Mouse (Mus musculus) left cerebral cortex, postnatal 10 days (tissue): ENCODE measurements around the gene Kif12. TPM values are rescaled to one million over a fixed set of nuclear protein-coding genes. Genes with fewer than 3 reads are reported as not detected.

Source experiments
- DNase-seq, 2 experiments: peaks; one replicate each; pipeline ENCODE4 v3.0.0; 2021 to 2022; ENCODE audit warnings: low spot score in 2 of 2, mixed read lengths in 1 of 2; ENCODE audit errors: extremely low spot score in 1 of 2
- intact Hi-C: fragments of 180-260 bp; cut with DNase I; formaldehyde crosslinking; loops from one replicate; pipeline ENCODE4 v1.15.1; 2025
- total RNA-seq, 2 experiments: library from RNA; stranded (reverse); gene quantifications; 2 replicates each; pipeline ENCODE4 v1.2.3; 2021

Kif12 gene
- total RNA-seq, 2 experiments from 2014 or later, result not detected

- intact Hi-C loops, result no loop called here
- no peak for DNase-seq
Measured at GRCm38 (mm10) chr4:63170061-63170460, 1.9 kb downstream of the Kif12 start.

DNA sequence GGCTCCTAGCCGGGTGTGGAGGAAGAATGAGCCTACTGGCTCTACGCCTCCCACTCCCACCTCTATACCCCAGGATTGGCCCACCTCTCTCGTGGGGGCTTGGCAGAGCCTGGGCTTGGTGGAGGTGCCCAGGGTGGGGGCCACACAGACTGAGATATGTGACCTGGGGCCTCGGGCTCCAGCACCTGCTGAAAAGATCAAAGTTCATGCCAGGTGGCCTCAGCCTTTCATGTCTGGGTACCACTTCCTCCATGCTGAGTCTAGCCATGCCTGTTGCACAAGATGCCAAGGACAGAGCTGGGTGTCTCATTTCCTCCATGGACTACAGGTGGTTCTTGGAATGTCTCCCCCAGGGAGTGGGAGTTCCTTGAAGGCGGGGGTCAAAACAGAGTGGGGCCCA is 5.6 kb downstream of the Kif12 start:
- intact Hi-C loops, result loop anchor here (5.0 kb wide), 1 partner anchor 141 kb away; no protein-coding TSS in a partner anchor

DNA sequence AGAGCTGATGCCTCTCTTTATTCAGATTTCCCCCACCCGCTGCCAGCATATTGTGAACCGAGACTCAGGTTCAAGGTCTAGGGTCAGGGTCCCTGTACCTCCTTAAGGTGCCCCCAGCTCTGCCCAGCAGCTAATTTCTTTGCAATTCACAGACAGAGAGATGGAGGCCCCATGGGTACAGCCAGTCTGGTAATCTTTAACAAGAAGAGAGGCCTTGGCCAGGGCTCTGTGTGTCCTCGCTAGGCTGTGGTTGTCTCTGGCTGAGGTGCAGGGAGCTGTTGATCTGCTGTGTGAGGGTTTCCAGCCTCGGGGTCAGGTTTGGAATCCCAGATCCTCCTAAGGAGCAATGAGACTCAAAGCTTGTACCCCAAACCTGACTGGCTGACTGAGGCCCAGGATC is 6.3 kb downstream of the Kif12 start:
- DNase-seq, result no peak
- intact Hi-C loops, result loop anchor here (5.0 kb wide), 1 partner anchor 142 kb away; no protein-coding TSS in a partner anchor

More for the DNA sequence above, 5.6 kb downstream of the Kif12 start:
- DNase-seq, result no peak

DNA sequence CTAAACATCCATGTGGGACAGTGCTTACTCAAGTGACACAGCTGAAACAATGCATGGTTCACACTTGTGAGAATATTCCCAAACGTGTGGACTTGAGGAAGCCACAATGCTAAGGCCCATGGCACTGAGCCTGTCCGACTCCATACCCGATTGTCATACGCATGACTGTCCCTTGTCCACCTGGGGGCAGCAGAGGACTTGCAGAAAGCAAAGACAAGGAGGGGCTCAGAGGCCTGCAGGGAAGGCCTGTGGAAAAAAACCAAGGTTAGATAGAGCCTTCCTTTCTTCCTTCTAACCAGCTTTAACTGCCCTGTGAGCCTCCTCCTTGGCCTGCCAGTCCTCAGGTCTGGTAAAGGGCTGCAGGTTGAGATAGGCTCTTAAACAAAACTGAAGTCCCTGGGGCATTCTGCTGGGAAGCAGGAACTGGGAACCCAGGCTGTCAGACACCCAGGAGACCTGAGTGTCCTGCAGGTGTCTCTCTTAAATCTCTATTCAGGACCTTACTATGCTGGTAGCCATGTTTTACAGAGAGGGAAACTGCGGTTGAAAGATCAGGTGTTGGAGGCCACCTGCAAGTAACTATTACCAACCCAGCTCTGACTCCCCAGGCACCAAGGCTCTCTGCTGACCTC is 12.9 kb downstream of the Kif12 start:
- peak; percentile 82 to 92 for DNase-seq
- intact Hi-C loops, result loop anchor here (5.0 to 10.0 kb wide), 2 partner anchors 248 to 786 kb away; no protein-coding TSS in a partner anchor

DNA sequence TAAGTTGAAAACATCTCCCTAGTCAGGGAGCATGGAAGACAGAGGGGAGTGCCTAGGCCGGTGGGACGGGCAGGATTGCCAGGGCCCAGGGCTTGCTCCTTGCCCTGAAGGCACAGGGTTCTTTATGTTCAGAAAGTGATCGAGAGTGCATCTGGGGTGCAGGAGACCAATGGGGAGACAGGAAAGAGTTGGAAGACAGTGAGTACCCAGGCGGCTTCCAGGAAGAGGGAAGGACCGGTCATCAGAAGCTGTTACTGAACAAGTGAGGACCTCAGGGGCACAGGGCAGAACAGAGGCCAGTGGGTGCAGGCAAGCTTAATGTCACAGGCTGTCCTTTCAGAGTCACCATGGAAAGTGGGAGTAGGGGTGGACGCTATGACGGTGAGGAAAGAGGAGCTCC is 13.7 kb downstream of the Kif12 start:
- no peak for DNase-seq
- intact Hi-C loops, result loop anchor here (5.0 to 10.0 kb wide), 2 partner anchors 249 to 787 kb away; no protein-coding TSS in a partner anchor

DNA sequence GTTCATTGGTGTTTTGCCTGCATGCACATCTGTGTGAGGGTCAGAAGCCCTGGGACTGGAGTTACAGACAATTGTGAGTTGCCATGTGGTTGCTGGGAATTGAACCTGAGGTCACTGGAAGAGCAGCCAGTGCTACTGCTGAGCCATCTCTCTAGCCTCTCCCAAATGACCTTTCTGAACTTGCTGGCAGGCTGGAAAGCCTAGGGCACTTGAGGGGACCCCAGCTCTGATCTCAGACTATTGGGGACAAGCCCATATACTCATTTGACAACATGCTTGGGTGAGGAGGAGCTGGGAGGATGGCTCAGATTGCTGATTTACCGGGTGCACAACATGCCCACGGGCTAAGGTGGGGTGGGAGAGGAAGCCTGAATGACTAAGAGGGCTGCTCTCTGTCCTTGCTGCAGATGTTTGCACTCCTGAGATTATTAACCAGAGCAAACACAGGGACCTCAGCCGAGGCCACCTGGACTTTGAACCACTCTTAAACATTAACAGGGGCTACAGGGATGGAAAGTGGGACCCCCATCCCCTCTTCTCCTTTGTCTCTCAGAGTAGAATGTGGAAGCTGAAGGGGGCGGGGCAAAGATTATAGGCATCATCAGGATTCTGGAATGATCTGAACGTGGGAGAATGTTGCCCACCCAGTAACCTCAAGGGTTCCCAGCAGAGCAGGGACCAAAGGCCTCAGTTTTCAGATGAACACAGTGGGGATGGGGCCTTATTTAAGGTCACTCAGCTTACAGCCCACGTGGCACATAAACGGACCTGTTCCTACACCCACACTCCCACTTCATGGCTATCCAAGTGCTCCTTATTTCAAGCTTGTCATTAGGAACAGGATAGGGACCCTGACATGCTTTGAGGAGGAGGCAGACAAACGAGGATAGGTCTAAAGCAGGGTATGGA is 15.0 kb downstream of the Kif12 start:
- intact Hi-C loops, result loop anchor here (5.0 to 10.0 kb wide), 2 partner anchors 250 to 788 kb away; no protein-coding TSS in a partner anchor
- DNase-seq, result no peak

GRCm38 (mm10) chr4:63155596-63155995 is 16.3 kb downstream of the Kif12 start:
- intact Hi-C loops, result loop anchor here (5.0 to 10.0 kb wide), 2 partner anchors 252 to 789 kb away; no protein-coding TSS in a partner anchor

DNA sequence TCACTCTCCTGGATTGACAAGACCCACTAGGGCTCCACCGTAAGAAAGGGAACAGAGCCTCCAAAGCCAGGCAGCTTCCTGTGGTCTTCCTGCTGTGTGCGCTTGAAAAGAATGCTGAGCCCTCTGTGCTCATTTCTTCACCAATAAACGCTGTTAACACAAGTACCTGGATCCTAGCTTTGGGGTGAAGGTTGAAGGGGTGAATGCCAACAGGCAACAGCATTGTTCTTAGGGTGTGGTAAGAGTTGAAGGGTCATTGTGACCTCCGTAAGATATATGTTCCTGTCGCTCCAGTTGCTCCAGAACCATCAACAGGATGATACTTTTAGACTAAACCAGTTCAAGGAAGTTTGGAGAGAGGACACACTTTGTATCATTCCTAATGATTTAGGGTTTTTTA is 17.2 kb downstream of the Kif12 start, which contains the start of gene Ambp:
TSS of gene Ambp (minus strand) at position 101 of the 400 bp plus-strand sequence.
- no peak for DNase-seq
- intact Hi-C loops, result loop anchor here (5.0 to 10.0 kb wide), 2 partner anchors 253 to 790 kb away; no protein-coding TSS in a partner anchor

More at GRCm38 (mm10) chr4:63155596-63155995, 16.3 kb downstream of the Kif12 start:
- DNase-seq, result no peak

DNA sequence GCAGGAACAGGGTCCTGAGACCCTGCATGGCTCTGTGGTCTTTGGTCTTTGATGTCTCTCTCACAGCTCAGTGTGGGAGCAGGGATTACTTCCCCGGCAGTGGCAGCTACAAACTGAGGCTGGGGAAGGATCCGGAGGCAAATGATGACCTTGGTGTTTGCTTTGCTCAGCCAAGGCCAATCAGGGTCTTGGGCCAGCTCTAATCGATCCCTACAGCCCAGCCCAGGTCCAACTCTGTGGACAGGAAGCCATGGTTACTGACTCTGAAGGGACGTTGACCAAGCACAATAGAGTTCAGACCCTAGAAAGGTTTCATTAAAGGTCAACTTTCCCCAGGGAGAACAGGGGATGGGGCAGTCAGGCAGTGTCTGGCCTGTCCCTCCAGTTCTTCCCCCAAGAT is 17.9 kb downstream of the Kif12 start:
- intact Hi-C loops, result loop anchor here (10.0 kb wide), 1 partner anchor 791 kb away; no protein-coding TSS in a partner anchor
- DNase-seq, result no peak

DNA sequence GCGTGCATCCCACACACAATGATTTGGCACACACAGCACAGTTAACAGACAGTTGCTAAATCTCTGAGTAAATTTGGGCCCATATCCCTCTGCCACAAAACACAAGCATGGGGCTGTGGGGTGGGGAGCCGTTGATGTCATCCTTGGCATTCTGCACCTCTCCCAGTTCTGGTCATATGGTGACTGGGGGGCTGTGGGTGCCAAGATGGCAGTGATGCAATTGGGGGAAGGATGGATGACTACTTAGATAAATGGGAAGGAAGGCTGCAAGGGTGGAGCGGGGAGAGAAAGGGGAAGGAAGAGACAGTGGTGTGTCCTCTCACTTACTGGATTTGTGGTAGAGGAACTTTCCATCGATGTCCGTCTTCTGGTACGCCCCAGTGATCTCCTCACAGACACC is 20.8 kb downstream of the Kif12 start:
- intact Hi-C loops, result loop anchor here (10.0 kb wide), 1 partner anchor 794 kb away; no protein-coding TSS in a partner anchor
- DNase-seq, result no peak

GRCm38 (mm10) chr4:63147268-63147667 is 24.7 kb downstream of the Kif12 start:
- DNase-seq, result no peak
- intact Hi-C loops, result no loop called here

- intact Hi-C loops, result no loop called here
Measured at GRCm38 (mm10) chr4:63129891-63130624, 41.9 kb downstream of the Kif12 start.

DNA sequence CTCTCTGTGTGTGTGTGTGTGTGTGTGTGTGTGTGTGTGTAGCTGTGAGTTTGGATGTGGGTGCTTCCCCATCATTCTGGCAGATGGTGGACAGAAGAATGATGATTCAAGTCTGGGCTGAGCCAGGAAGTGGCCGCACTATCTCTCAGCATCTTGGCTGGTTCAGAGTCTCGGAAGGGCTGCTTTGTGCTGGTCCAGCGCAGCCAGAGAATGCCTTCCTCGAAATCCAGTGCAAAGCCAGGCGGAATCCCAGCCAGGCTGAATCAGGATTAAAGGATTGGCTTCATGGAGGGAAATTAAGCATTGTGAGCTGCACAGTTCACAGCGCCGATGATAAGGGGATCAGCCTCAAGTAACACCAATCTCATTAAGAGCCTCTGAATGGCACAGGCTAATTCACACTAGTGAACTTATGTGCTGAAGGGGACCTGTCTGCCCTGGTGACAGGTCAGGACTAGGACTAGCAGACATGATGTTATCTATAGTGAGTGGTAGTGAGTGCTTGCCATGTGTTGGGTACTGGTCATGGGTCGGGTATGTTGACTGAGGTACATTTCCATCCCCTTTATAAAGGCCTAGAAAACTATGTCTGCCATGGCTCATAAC is 47.0 kb downstream of the Kif12 start:
- intact Hi-C loops, result no loop called here
- peak in 1 of 2 experiments; percentile 13 for DNase-seq

More at GRCm38 (mm10) chr4:63129891-63130624, 41.9 kb downstream of the Kif12 start:
- peak in 1 of 2 experiments; percentile 15 for DNase-seq

GRCm38 (mm10) chr4:63118639-63119437 is 53.1 kb downstream of the Kif12 start:
- peak; percentile 74 to 86 for DNase-seq
- intact Hi-C loops, result loop anchor here (2.0 to 10.0 kb wide), 5 partner anchors 154 to 554 kb away; partner anchors contain the start of gene Zfp618
